ENCODE assay signal across 9 mouse cellular contexts in genomic region chr4:99931240-99931580, GRCm38 (mm10). TPM values are rescaled to one million over a fixed set of nuclear protein-coding genes. Genes with fewer than 3 reads are reported as not detected.
DNase-seq lines count a peak whose midpoint lies in the region; ATAC-seq and TF ChIP-seq lines count a peak whose summit lies in the region.
"Had no signal": no experiment of that assay in that cellular context is flagged by ENCODE, and none has a peak within 500 bp of the region (broad histone marks: within the 10 kb centered on the region; RNA-seq: fewer than 3 reads in every experiment).

No protein-coding gene starts in this region.

- intact Hi-C loops in left cerebral cortex, postnatal 4 days (cut with DNase I) = no loop called here

- no peaks in the 10 kb centered on the region for H3K27me3 ChIP-seq in heart, embryonic 13.5 days (replicated peaks)
- H3K27me3 ChIP-seq in CH12.LX (replicated peaks) = no peaks in the 10 kb centered on the region
- H3K27me3 ChIP-seq in embryonic facial prominence, embryonic 15.5 days = no peaks in the 10 kb centered on the region
- no peaks in the 10 kb centered on the region for H3K27me3 ChIP-seq in liver, embryonic 15.5 days
- H3K27me3 ChIP-seq: embryonic facial prominence, embryonic 13.5 days had no signal

- DNase-seq in heart, adult 8-10 months (ENCODE audit: low spot score) = no peak
- no peak for DNase-seq in CH12.LX (ENCODE audit: extremely low read depth)
- no peak for DNase-seq in adrenal gland, postnatal 25 days
- DNase-seq in left cerebral cortex, postnatal 4 days = no peak
- no peak for DNase-seq in urinary bladder, adult 2 months (ENCODE audit: low spot score)

- in situ Hi-C loops in CH12.LX (cut with MboI; ENCODE audit: low pct_ligation_motif_present, low pct_unique_long_range_greater_than_20kb, low sequenced_read_pairs) = no loop called here

- WGBS in heart, embryonic 13.5 days = 40% methylated on average over 11 of the region's 11 CpGs
- 77% methylated on average over 11 of the region's 11 CpGs for WGBS in embryonic facial prominence, embryonic 15.5 days
- 58% methylated on average over 11 of the region's 11 CpGs for WGBS in liver, embryonic 15.5 days (ENCODE audit: insufficient replicate concordance)

- no peak for TF ChIP-seq POLR2A in CH12.LX (IDR thresholded peaks at IDR 0.05; ENCODE audit: low read depth, low read length)

- peak overlapping the region; percentile 99 for H3K27ac ChIP-seq in heart, embryonic 13.5 days (replicated peaks)
- no peak overlapping the region for H3K27ac ChIP-seq in CH12.LX (ENCODE audit: insufficient read depth, low read depth)
- H3K27ac ChIP-seq in embryonic facial prominence, embryonic 15.5 days (replicated peaks) = 0 out of 2 replicates have a peak overlapping the region, but pooled peaks have one; percentile 60
- H3K27ac ChIP-seq in liver, embryonic 15.5 days (replicated peaks) = peak overlapping the region; percentile 48
- H3K27ac ChIP-seq: embryonic facial prominence, embryonic 13.5 days had no signal

- no peaks in the 10 kb centered on the region for H3K9me3 ChIP-seq in heart, embryonic 13.5 days
- no peaks in the 10 kb centered on the region for H3K9me3 ChIP-seq in CH12.LX (replicated peaks; ENCODE audit: low read length)
- no peaks in the 10 kb centered on the region for H3K9me3 ChIP-seq in embryonic facial prominence, embryonic 15.5 days (replicated peaks)
- H3K9me3 ChIP-seq in liver, embryonic 15.5 days (replicated peaks) = no peaks in the 10 kb centered on the region
- H3K9me3 ChIP-seq: embryonic facial prominence, embryonic 13.5 days had no signal

- peaks cover 15% of the 10 kb centered on the region for H3K79me2 ChIP-seq in CH12.LX (replicated peaks; ENCODE audit: control insufficient read depth, extremely low read depth, insufficient read depth, poor library complexity, severe bottlenecking)

- TF ChIP-seq EP300 in CH12.LX (IDR thresholded peaks at IDR 0.05; ENCODE audit: low read length) = no peak

- no peak for ATAC-seq in heart, embryonic 13.5 days (ENCODE audit: extremely low read depth, insufficient number of reproducible peaks, low FRiP score, low TSS enrichment)
- ATAC-seq in embryonic facial prominence, embryonic 15.5 days (ENCODE audit: insufficient number of reproducible peaks, low FRiP score, low TSS enrichment, low read depth) = no peak
- ATAC-seq in liver, embryonic 15.5 days (ENCODE audit: insufficient read depth) = no peak

- peak overlapping the region; percentile 92 for H3K9ac ChIP-seq in heart, embryonic 13.5 days
- H3K9ac ChIP-seq in CH12.LX (ENCODE audit: insufficient read depth, low read depth) = peak overlapping the region; percentile 74; the same call in 1 of the 2 replicates
- H3K9ac ChIP-seq in embryonic facial prominence, embryonic 15.5 days = 0 out of 2 replicates have a peak overlapping the region, but pooled peaks have one; percentile 6
- H3K9ac ChIP-seq in liver, embryonic 15.5 days = peak overlapping the region; percentile 21; the same call in 1 of the 2 replicates
- H3K9ac ChIP-seq: embryonic facial prominence, embryonic 13.5 days had no signal

- no peak for TF ChIP-seq CTCF in CH12.LX (conservative IDR thresholded peaks at IDR 0.05 in 1 of 2, IDR thresholded peaks at IDR 0.05 in 1 of 2; ENCODE audit: low read depth in 2 of 2, low read length in 2 of 2)

- no peak for TF ChIP-seq RAD21 in CH12.LX (IDR thresholded peaks at IDR 0.05; ENCODE audit: low read depth, low read length)

- dilution Hi-C loops in CH12.LX (cut with MboI; ENCODE audit: extremely low pct_ligation_motif_present, extremely low pct_unique_long_range_greater_than_20kb, low sequenced_read_pairs) = no loop called here

- H3K4me1 ChIP-seq in heart, embryonic 13.5 days = peaks cover 56% of the 10 kb centered on the region
- H3K4me1 ChIP-seq in CH12.LX (ENCODE audit: control insufficient read depth in 1 of 2, insufficient read depth in 2 of 2) = peaks cover 7 to 58% of the 10 kb centered on the region in 2 experiments
- H3K4me1 ChIP-seq in embryonic facial prominence, embryonic 15.5 days = peaks cover 16% of the 10 kb centered on the region
- peaks cover 32% of the 10 kb centered on the region; the same call in 1 of the 2 replicates for H3K4me1 ChIP-seq in liver, embryonic 15.5 days (replicated peaks)

- H3K36me3 ChIP-seq in heart, embryonic 13.5 days = peaks cover 24% of the 10 kb centered on the region
- peaks cover 3 to 44% of the 10 kb centered on the region in 2 experiments for H3K36me3 ChIP-seq in CH12.LX (replicated peaks in 1 of 2; ENCODE audit: control insufficient read depth in 1 of 2, insufficient read depth in 1 of 2, low read length in 1 of 2)
- no peaks in the 10 kb centered on the region for H3K36me3 ChIP-seq in embryonic facial prominence, embryonic 15.5 days
- H3K36me3 ChIP-seq in liver, embryonic 15.5 days (replicated peaks) = peaks cover 4% of the 10 kb centered on the region; the same call in 1 of the 2 replicates
- H3K36me3 ChIP-seq: embryonic facial prominence, embryonic 13.5 days had no signal

- peak overlapping the region; percentile 77 for H3K4me3 ChIP-seq in heart, embryonic 13.5 days
- H3K4me3 ChIP-seq in CH12.LX (replicated peaks in 1 of 3; ENCODE audit: low read depth in 2 of 3, low read length in 2 of 3, poor library complexity in 1 of 3) = peak overlapping the region; percentile 26 to 86 (median 81)
- H3K4me3 ChIP-seq in embryonic facial prominence, embryonic 15.5 days (replicated peaks) = no peak overlapping the region
- H3K4me3 ChIP-seq in liver, embryonic 15.5 days (replicated peaks) = peak overlapping the region; percentile 65

- peak overlapping the region; percentile 77 for H3K4me2 ChIP-seq in heart, embryonic 13.5 days
- H3K4me2 ChIP-seq in CH12.LX (ENCODE audit: insufficient read depth, low read depth, poor library complexity, severe bottlenecking) = peak overlapping the region; percentile 79
- H3K4me2 ChIP-seq in embryonic facial prominence, embryonic 15.5 days (replicated peaks) = peak overlapping the region; percentile 80; the same call in 1 of the 2 replicates
- peak overlapping the region; percentile 79 for H3K4me2 ChIP-seq in liver, embryonic 15.5 days

TF ChIP-seq in CH12.LX, 34 proteins besides CTCF, POLR2A, EP300 and RAD21:
- TF ChIP-seq ZC3H11A (IDR thresholded peaks at IDR 0.05; ENCODE audit: low read depth, low read length) (no peak), HCFC1 (IDR thresholded peaks at IDR 0.05; ENCODE audit: low read depth, low read length) (no peak), MAZ (IDR thresholded peaks at IDR 0.05; ENCODE audit: low read depth, low read length) (no peak), NRF1 (IDR thresholded peaks at IDR 0.05; ENCODE audit: low read depth, low read length) (no peak), ZNF384 (IDR thresholded peaks at IDR 0.05; ENCODE audit: low read depth, low read length) (no peak), TBP (conservative IDR thresholded peaks at IDR 0.05; ENCODE audit: low read depth, low read length) (no peak), CHD2 (IDR thresholded peaks at IDR 0.05; ENCODE audit: low read length) (no peak), MXI1 (IDR thresholded peaks at IDR 0.05; ENCODE audit: low read depth, low read length) (no peak), ELF1 (IDR thresholded peaks at IDR 0.05; ENCODE audit: low read depth, low read length) (no peak)

RNA-seq across cellular contexts. Expression of gene Itgb3bp, which starts 1.6 kb away (rescaled TPM):
- 33.2 and 35.9 TPM in 2 replicates for polyA plus RNA-seq in heart, embryonic 13.5 days (2015; fragmentation: Nextera tagmentation; extraction: Ambion mirVana)
- total RNA-seq in heart, adult 8-10 months (2022) = 1 to 10 TPM; 6.0 to 7.9 (median 6.6) TPM
- total RNA-seq in CH12.LX (2012; rRNA removed) (9.9 and 11.5 TPM in 2 replicates), CH12.LX (2014; rRNA removed) (22.0 and 29.3 TPM in 2 replicates)
- polyA plus RNA-seq in CH12.LX (2012; ENCODE audit: insufficient read length, low read depth) = 27.2 and 29.1 TPM in 2 replicates
- 28.5 and 29.3 TPM in 2 replicates for polyA plus RNA-seq in embryonic facial prominence, embryonic 15.5 days (2015; fragmentation: Nextera tagmentation; extraction: Ambion mirVana)
- polyA plus RNA-seq in liver, embryonic 15.5 days (2015; fragmentation: Nextera tagmentation; extraction: Ambion mirVana) = 13.1 and 13.7 TPM in 2 replicates
- total RNA-seq in adrenal gland, postnatal 25 days (2021) = 7.0 and 9.1 TPM in 2 replicates
- 1 to 10 TPM; 4.1 to 4.5 TPM for total RNA-seq in left cerebral cortex, postnatal 4 days (2021)
- 6.2 and 7.3 TPM in 2 replicates for polyA plus RNA-seq in urinary bladder, adult 2 months (2012; rRNA removed)

RNA-seq across cellular contexts. Expression of gene Pgm1, which starts 2.0 kb away (rescaled TPM):
- 230 and 246 TPM in 2 replicates for polyA plus RNA-seq in heart, embryonic 13.5 days (2015; fragmentation: Nextera tagmentation; extraction: Ambion mirVana)
- total RNA-seq in heart, adult 8-10 months (2022) = 100 to 1,000 TPM; 215 to 256 (median 242) TPM
- total RNA-seq in CH12.LX (2012; rRNA removed) (49.1 and 97.9 TPM in 2 replicates), CH12.LX (2014; rRNA removed) (74.7 and 95.7 TPM in 2 replicates)
- polyA plus RNA-seq in CH12.LX (2012; ENCODE audit: insufficient read length, low read depth) = 49.8 and 54.0 TPM in 2 replicates
- polyA plus RNA-seq in embryonic facial prominence, embryonic 15.5 days (2015; fragmentation: Nextera tagmentation; extraction: Ambion mirVana) = 45.4 and 49.7 TPM in 2 replicates
- 104 and 146 TPM in 2 replicates for polyA plus RNA-seq in liver, embryonic 15.5 days (2015; fragmentation: Nextera tagmentation; extraction: Ambion mirVana)
- 89.3 and 100 TPM in 2 replicates for total RNA-seq in adrenal gland, postnatal 25 days (2021)
- total RNA-seq in left cerebral cortex, postnatal 4 days (2021) = 10 to 100 TPM; 32.5 to 40.5 TPM
- polyA plus RNA-seq in urinary bladder, adult 2 months (2012; rRNA removed) = 53.3 and 54.5 TPM in 2 replicates

Comparison
In these comparisons a context has a peak if more than half of its experiments do, and no peak if none do; other contexts are left out.
1. H3K9ac ChIP-seq: peak in every context shown above with its lines; median percentile 92 in heart, embryonic 13.5 days; 74 in CH12.LX; 21 in liver, embryonic 15.5 days; 6 in embryonic facial prominence, embryonic 15.5 days.